Mouse (Mus musculus) adipocyte (in vitro differentiated cells): ENCODE results near the gene Dnajb5.
"Not testable (repeated sequence)": the region's sequence is repeated elsewhere in the genome, so short reads cannot be mapped to it uniquely, and the experiment has no call there.

ENCODE experiments used
- DNase-seq: peaks from one replicate; pipeline ENCODE4 v3.0.0-alpha.2; 2016; ENCODE audit warnings: low spot score

The Dnajb5 gene

DNA sequence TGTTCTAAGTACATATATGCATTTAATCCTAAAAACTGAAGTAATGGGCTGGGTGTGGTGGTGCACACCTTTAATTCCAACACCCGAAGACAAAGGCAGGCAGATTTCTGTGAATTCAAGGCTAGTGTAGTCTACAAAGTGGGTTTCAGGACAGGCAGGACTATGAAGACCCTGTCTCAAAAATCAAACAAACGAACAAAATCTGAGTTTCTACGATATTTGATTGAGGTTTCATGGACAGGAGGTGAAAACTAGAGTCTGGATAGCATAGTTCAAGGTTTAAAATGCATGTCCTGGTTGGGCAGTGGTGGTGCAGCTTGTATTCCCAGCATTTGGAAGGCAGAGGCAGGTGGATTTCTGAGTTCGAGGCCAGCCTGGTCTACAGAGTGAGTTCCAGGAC lies 19.7 kb downstream of the Dnajb5 start, which contains the start of gene 1700022I11Rik:
1700022I11Rik (plus strand) TSS at position 301 of the 400 bp plus-strand sequence.
- no peak for DNase-seq

- no peak for DNase-seq
These were observed 23.3 kb downstream of the Dnajb5 start for GRCm38 (mm10) chr4:42972952-42973351.

GRCm38 (mm10) chr4:42973868-42974267 lies 24.3 kb downstream of the Dnajb5 start:
- no peak for DNase-seq

- DNase-seq = no peak
These were observed 28.4 kb downstream of the Dnajb5 start for GRCm38 (mm10) chr4:42978062-42978461.

DNA sequence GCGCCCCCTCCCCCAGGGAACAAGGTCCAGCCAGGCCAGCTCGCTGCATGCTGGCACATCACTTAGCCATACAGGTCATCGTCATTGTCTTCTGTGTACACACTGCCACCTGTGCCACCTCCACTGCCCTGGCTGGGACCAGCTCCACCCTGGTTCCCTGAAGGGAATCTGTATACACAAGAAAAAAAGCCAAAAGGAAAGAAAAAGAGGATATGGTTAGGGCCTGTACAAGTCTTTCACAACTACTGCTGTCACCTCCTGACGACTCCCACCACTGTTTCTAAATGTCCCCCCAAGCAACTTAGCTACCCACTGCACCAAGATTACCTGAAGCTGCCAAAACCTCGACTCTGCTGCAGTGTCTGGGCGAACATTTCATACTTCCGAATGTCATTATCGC lies 30.9 kb downstream of the Dnajb5 start:
- DNase-seq = not testable (repeated sequence)

DNA sequence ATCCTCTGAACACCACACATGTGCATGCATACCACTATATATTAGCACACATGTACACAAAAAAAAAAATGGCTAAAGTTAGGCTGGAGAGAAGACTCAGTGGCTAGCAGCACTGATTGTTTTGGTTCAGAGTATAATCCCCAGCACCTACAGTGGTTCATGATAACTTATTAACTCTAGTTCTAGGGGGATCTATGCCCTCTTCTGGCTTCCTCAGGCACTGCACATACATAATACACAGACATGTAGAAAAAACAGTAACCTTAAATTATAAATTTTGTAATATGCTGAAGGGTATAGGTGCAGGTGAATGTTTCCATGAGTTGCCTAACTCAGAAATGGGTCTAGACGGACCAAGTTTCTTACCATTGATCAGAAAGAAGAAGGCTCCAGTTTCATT lies 38.7 kb downstream of the Dnajb5 start:
- DNase-seq = no peak

GRCm38 (mm10) chr4:42998022-42998421 lies 48.4 kb downstream of the Dnajb5 start:
- DNase-seq = no peak

- DNase-seq = peak; percentile 79
These were observed 50.0 kb downstream of the Dnajb5 start for GRCm38 (mm10) chr4:42999451-43000140.

GRCm38 (mm10) chr4:43000141-43000986 lies 50.8 kb downstream of the Dnajb5 start, which contains the start of gene Vcp:
Vcp (minus strand) TSS chr4:43000507.
- DNase-seq = peak; percentile 99

DNA sequence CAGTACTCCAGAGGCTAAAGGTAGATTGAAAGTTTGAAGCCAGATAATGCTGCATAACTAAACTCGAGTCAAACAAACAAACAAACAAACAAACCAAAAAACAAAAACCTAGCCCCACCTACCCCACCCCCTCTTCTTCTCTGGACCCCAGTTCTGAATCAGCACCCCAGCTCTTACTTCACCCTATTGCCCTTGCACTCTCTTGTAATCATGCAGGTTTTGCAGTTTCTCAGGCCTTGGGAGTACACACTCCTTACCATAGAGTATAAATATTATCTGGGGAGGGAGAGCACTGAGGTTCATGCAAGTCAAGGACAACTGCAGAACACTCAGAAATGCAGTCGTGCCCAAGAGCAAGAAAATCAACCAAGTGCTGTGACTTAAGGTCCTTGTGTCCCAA lies 51.7 kb downstream of the Dnajb5 start:
- DNase-seq = no peak

DNA sequence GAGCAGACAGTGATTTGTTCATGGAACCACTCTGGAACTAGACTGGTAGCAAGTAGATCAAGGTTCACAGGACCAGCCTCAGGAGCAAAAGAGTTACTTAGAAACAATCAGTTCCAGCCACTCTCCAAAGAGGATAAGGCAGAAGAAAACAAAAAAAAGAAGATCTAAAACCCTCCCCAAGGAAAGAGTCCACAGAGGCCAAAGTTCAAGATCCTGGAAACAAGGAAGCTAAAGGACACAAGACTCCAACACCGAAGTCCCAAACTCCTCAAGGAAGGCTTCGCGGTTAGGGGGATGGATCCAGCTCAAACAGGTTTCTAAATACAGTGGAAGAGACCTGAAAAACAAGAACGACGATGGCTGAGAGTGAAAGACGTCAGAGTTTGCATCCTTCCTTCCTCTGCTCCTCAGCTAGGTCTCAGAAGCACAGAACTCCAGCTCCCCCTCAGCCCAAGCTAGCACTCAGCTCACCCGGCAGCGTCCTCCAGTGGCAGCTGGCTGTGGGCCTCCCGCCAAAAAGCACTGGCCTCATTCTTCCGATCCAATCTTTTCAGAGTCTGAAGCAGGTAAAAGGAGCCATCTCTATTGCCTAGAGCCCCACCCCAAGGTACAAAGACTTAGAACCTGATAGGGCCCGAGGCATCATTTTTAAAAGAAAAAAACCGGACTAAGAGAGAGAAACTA lies 53.3 kb downstream of the Dnajb5 start:
- peak; percentile 47 for DNase-seq

DNA sequence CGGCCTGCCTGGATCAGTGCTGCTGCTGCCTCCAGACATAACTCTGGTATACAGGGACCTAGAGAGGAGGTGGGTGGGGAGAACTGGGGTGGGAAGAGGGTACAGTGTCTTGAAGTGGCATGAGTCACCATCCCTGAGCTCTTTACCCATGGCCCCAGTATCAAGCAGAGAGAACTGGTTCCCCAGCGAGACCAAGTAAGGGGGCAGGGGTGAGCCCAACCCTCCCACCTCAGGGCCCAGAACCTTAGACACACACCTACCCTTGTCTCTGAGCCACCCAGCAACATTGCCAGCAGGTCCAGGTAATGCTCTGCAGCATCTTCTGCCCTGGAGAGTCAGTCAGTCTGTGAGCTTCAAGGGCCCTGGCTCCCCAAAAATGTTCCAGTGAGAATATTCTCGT lies 55.3 kb downstream of the Dnajb5 start:
- DNase-seq = no peak

GRCm38 (mm10) chr4:43005765-43006164 lies 56.2 kb downstream of the Dnajb5 start:
- DNase-seq = peak; percentile 79
